12 mouse cellular contexts compared by ENCODE assay signal in the genomic region with DNA sequence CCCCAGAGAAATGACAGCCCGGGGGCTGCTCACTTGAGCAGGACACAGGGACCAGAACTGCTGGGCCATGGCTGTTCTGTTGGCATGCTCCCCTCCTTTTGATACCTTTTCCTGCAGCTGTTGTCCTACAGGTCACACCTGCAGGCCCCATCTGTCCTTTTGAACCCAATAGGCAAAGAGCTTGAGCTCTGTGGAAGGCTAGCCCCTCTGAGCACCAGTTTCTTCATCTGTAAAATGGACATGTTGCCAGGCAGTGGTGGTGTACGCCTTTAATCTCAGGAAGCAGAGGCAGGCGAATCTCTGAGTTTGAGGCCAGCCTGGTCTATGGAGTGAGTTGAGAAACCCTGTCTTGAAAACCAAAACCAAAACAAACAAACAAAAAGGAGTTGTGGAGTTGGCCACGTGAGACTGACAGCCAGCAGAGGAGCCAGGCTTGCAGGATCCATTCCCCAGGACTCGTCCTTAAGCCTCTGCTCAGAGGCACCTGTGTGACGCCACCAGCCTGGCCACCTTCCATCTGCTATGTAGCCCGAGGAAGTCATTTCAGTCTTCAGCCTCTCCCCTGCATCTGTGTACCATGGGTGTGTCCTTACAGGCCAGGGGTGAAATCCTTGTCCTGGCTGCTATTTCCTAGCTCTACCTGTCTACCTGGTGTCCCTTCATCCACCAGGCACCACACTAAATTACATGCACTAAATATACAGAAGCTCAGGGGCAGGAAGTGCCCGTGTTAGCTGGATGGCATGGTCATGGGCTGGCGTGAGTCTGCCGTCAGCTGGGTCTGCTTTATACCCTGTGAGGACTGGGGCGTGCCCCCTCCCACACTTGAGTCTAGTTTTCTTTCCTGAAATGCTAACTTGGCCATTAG. TPM values are rescaled to one million over a fixed set of nuclear protein-coding genes. Genes with fewer than 3 reads are reported as not detected.
A peak's percentile ranks its signal among the peaks of the same experiment; 100 is the strongest.
DNase-seq lines count a peak whose midpoint lies in the region; ATAC-seq and TF ChIP-seq lines count a peak whose summit lies in the region.
"Had no signal": no experiment of that assay in that cellular context is flagged by ENCODE, and none has a peak within 500 bp of the region (broad histone marks: within the 10 kb centered on the region; RNA-seq: fewer than 3 reads in every experiment).

No protein-coding gene starts in this region.

- H3K79me2 ChIP-seq in liver, adult 2 months (ENCODE audit: control insufficient read depth, insufficient read depth, low read length) = no peaks in the 10 kb centered on the region

- no peaks in the 10 kb centered on the region for H3K9me3 ChIP-seq in liver, postnatal 0 days (ENCODE audit: low read length)
- no peaks in the 10 kb centered on the region for H3K9me3 ChIP-seq in forebrain, embryonic 12.5 days
- H3K9me3 ChIP-seq in hindbrain, postnatal 0 days (ENCODE audit: low read length) = no peaks in the 10 kb centered on the region
- no peaks in the 10 kb centered on the region for H3K9me3 ChIP-seq in midbrain, postnatal 0 days (ENCODE audit: low read length)
- no peaks in the 10 kb centered on the region for H3K9me3 ChIP-seq in liver, embryonic 12.5 days (replicated peaks)
- H3K9me3 ChIP-seq: embryonic facial prominence, embryonic 12.5 days had no signal

- no peak overlapping the region for H3K4me2 ChIP-seq in liver, postnatal 0 days (ENCODE audit: low read depth, low read length)
- no peak overlapping the region for H3K4me2 ChIP-seq in forebrain, embryonic 12.5 days
- H3K4me2 ChIP-seq in hindbrain, postnatal 0 days (ENCODE audit: low read depth, low read length) = 0 out of 2 replicates have a peak overlapping the region, but pooled peaks have one; percentile 13
- peak overlapping the region; percentile 20; the same call in 1 of the 2 replicates for H3K4me2 ChIP-seq in midbrain, postnatal 0 days (ENCODE audit: low read depth, low read length, poor library complexity, severe bottlenecking)
- no peak overlapping the region for H3K4me2 ChIP-seq in liver, embryonic 12.5 days
- H3K4me2 ChIP-seq: embryonic facial prominence, embryonic 12.5 days had no signal

- WGBS in liver, adult 2 months = 77% methylated on average over 11 of the region's 11 CpGs
- WGBS in liver, postnatal 0 days (ENCODE audit: insufficient replicate concordance) = 72% methylated on average over 11 of the region's 11 CpGs
- WGBS in forebrain, embryonic 12.5 days = 78% methylated on average over 11 of the region's 11 CpGs
- WGBS in hindbrain, postnatal 0 days = 52% methylated on average over 11 of the region's 11 CpGs
- 58% methylated on average over 11 of the region's 11 CpGs for WGBS in midbrain, postnatal 0 days
- 61% methylated on average over 11 of the region's 11 CpGs for WGBS in liver, embryonic 12.5 days (ENCODE audit: insufficient replicate concordance)

- no peak for DNase-seq in liver, adult 2 months (ENCODE audit: extremely low read depth, low read depth, low spot score)
- no peak for DNase-seq in liver, postnatal 0 days
- DNase-seq in hindbrain, postnatal 0 days (ENCODE audit: low spot score) = no peak
- no peak for DNase-seq in midbrain, postnatal 0 days (ENCODE audit: low spot score)
- DNase-seq in spleen, adult 18-20 months = no peak
- DNase-seq: adrenal gland, adult 8-10 months; layer of hippocampus, postnatal 36 days had no signal

- TF ChIP-seq EP300 in liver, postnatal 0 days (IDR thresholded peaks at IDR 0.05; ENCODE audit: low read depth) = no peak

- TF ChIP-seq CTCF in liver, adult 2 months (IDR thresholded peaks at IDR 0.05; ENCODE audit: low read depth, low read length) = no peak
- no peak for TF ChIP-seq CTCF in liver, postnatal 0 days (IDR thresholded peaks at IDR 0.05; ENCODE audit: low read depth)
- no peak for TF ChIP-seq CTCF in hindbrain, postnatal 0 days (IDR thresholded peaks at IDR 0.05; ENCODE audit: low read depth)
- no peak for TF ChIP-seq CTCF in midbrain, postnatal 0 days (IDR thresholded peaks at IDR 0.05)

- no peak for ATAC-seq in liver, postnatal 0 days
- ATAC-seq in forebrain, embryonic 12.5 days (ENCODE audit: low FRiP score) = no peak
- no peak for ATAC-seq in hindbrain, postnatal 0 days
- ATAC-seq in midbrain, postnatal 0 days (ENCODE audit: low FRiP score) = no peak
- ATAC-seq in liver, embryonic 12.5 days = no peak

- peak overlapping the region; percentile 3; the same call in 1 of the 2 replicates for H3K27ac ChIP-seq in liver, adult 2 months (replicated peaks; ENCODE audit: insufficient read depth, low read depth, low read length)
- H3K27ac ChIP-seq in liver, postnatal 0 days (ENCODE audit: low read depth) = no peak overlapping the region
- 0 out of 2 replicates have a peak overlapping the region, but pooled peaks have one; percentile 8 for H3K27ac ChIP-seq in forebrain, embryonic 12.5 days
- H3K27ac ChIP-seq in hindbrain, postnatal 0 days = peak overlapping the region; percentile 86
- 0 out of 2 replicates have a peak overlapping the region, but pooled peaks have one; percentile 55 for H3K27ac ChIP-seq in midbrain, postnatal 0 days (ENCODE audit: low read depth, low read length)
- no peak overlapping the region for H3K27ac ChIP-seq in liver, embryonic 12.5 days
- H3K27ac ChIP-seq: embryonic facial prominence, embryonic 12.5 days had no signal

- H3K9ac ChIP-seq in liver, adult 2 months (ENCODE audit: low read depth, low read length) = no peak overlapping the region
- H3K9ac ChIP-seq in liver, postnatal 0 days (replicated peaks) = no peak overlapping the region
- peak overlapping the region; percentile 40; the same call in 1 of the 2 replicates for H3K9ac ChIP-seq in forebrain, embryonic 12.5 days
- no peak overlapping the region for H3K9ac ChIP-seq in hindbrain, postnatal 0 days (replicated peaks; ENCODE audit: low read length)
- H3K9ac ChIP-seq in midbrain, postnatal 0 days (replicated peaks; ENCODE audit: low read length, poor library complexity, severe bottlenecking) = no peak overlapping the region
- no peak overlapping the region for H3K9ac ChIP-seq in liver, embryonic 12.5 days

- no peak overlapping the region for H3K4me3 ChIP-seq in liver, adult 2 months (ENCODE audit: insufficient read depth, low read depth, low read length)
- no peak overlapping the region for H3K4me3 ChIP-seq in liver, postnatal 0 days (ENCODE audit: low read depth, low read length)
- H3K4me3 ChIP-seq in forebrain, embryonic 12.5 days (replicated peaks) = no peak overlapping the region
- no peak overlapping the region for H3K4me3 ChIP-seq in hindbrain, postnatal 0 days (ENCODE audit: low read length)
- no peak overlapping the region for H3K4me3 ChIP-seq in midbrain, postnatal 0 days (ENCODE audit: low read depth, low read length)
- H3K4me3 ChIP-seq in liver, embryonic 12.5 days = no peak overlapping the region
- H3K4me3 ChIP-seq: embryonic facial prominence, embryonic 12.5 days had no signal

- H3K4me1 ChIP-seq in liver, adult 2 months (ENCODE audit: control insufficient read depth, insufficient read depth, low read length) = 0 out of 2 replicates have a peak, but pooled peaks cover 4% of the 10 kb centered on the region
- peaks cover 34% of the 10 kb centered on the region for H3K4me1 ChIP-seq in liver, postnatal 0 days (ENCODE audit: insufficient read depth)
- peaks cover 89% of the 10 kb centered on the region for H3K4me1 ChIP-seq in forebrain, embryonic 12.5 days
- peaks cover 70% of the 10 kb centered on the region for H3K4me1 ChIP-seq in hindbrain, postnatal 0 days (ENCODE audit: insufficient read depth, low read length)
- peaks cover 59% of the 10 kb centered on the region for H3K4me1 ChIP-seq in midbrain, postnatal 0 days (ENCODE audit: insufficient read depth, low read length)
- peaks cover 37% of the 10 kb centered on the region for H3K4me1 ChIP-seq in liver, embryonic 12.5 days

- no peaks in the 10 kb centered on the region for H3K27me3 ChIP-seq in liver, adult 2 months (ENCODE audit: control insufficient read depth, insufficient read depth, low read length)
- 0 out of 2 replicates have a peak, but pooled peaks cover 4% of the 10 kb centered on the region for H3K27me3 ChIP-seq in liver, postnatal 0 days (ENCODE audit: insufficient read depth, low read length)
- H3K27me3 ChIP-seq in forebrain, embryonic 12.5 days = no peaks in the 10 kb centered on the region
- H3K27me3 ChIP-seq in hindbrain, postnatal 0 days (ENCODE audit: insufficient read depth, low read length) = no peaks in the 10 kb centered on the region
- no peaks in the 10 kb centered on the region for H3K27me3 ChIP-seq in midbrain, postnatal 0 days (ENCODE audit: insufficient read depth, low read length)
- peaks cover 27% of the 10 kb centered on the region for H3K27me3 ChIP-seq in liver, embryonic 12.5 days (replicated peaks)
- H3K27me3 ChIP-seq: embryonic facial prominence, embryonic 12.5 days had no signal

- no peaks in the 10 kb centered on the region for H3K36me3 ChIP-seq in liver, adult 2 months (ENCODE audit: control insufficient read depth, insufficient read depth, low read length)
- H3K36me3 ChIP-seq in liver, postnatal 0 days (replicated peaks; ENCODE audit: insufficient read depth, low read length) = no peaks in the 10 kb centered on the region
- H3K36me3 ChIP-seq in forebrain, embryonic 12.5 days (replicated peaks) = peaks cover 7% of the 10 kb centered on the region
- H3K36me3 ChIP-seq in hindbrain, postnatal 0 days (ENCODE audit: insufficient read depth, low read length) = peaks cover under 1% of the 10 kb centered on the region
- H3K36me3 ChIP-seq in midbrain, postnatal 0 days (ENCODE audit: insufficient read depth, low read length) = peaks cover 5% of the 10 kb centered on the region
- no peaks in the 10 kb centered on the region for H3K36me3 ChIP-seq in liver, embryonic 12.5 days

- TF ChIP-seq POLR2A in liver, adult 2 months (IDR thresholded peaks at IDR 0.05; ENCODE audit: extremely low read depth, insufficient read depth, low read length) = no peak

RNA-seq across cellular contexts. Expression of a gene that starts 24.1 kb away (rescaled TPM):
- total RNA-seq in liver, adult 2 months (2014; rRNA removed) = 1.1 and 1.7 TPM in 2 replicates
- 1.5 and 3.0 TPM in 2 replicates for polyA plus RNA-seq in liver, adult 2 months (2012; rRNA removed)
- polyA plus RNA-seq in liver, postnatal 0 days (2015; fragmentation: Nextera tagmentation; extraction: Ambion mirVana) = 1.8 TPM in 2 replicates
- polyA plus RNA-seq in forebrain, embryonic 12.5 days (2016; fragmentation: Nextera tagmentation; extraction: Ambion mirVana) = 55.2 and 62.6 TPM in 2 replicates
- 263 and 266 TPM in 2 replicates for total RNA-seq in hindbrain, postnatal 0 days (2014; rRNA removed)
- 74.6 and 76.8 TPM in 2 replicates for polyA plus RNA-seq in hindbrain, postnatal 0 days (2015; fragmentation: Nextera tagmentation; extraction: Ambion mirVana)
- 212 and 292 TPM in 2 replicates for total RNA-seq in midbrain, postnatal 0 days (2014; rRNA removed)
- 82.1 and 84.6 TPM in 2 replicates for polyA plus RNA-seq in midbrain, postnatal 0 days (2015; fragmentation: Nextera tagmentation; extraction: Ambion mirVana)
- polyA plus RNA-seq in liver, embryonic 12.5 days (2016; fragmentation: Nextera tagmentation; extraction: Ambion mirVana) = 4.3 and 5.5 TPM in 2 replicates

RNA-seq across cellular contexts. Expression of a gene that starts 26.2 kb away (rescaled TPM):
- 19.2 and 70.5 TPM in 2 replicates for total RNA-seq in liver, adult 2 months (2014; rRNA removed)
- polyA plus RNA-seq in liver, adult 2 months (2012; rRNA removed) = 0.11 and 0.37 TPM in 2 replicates
- 4.7 TPM in 1 of 2 replicates, not detected in the other for polyA plus RNA-seq in liver, postnatal 0 days (2015; fragmentation: Nextera tagmentation; extraction: Ambion mirVana)
- polyA plus RNA-seq in forebrain, embryonic 12.5 days (2016; fragmentation: Nextera tagmentation; extraction: Ambion mirVana) = not detected in 2 replicates
- not detected in 2 replicates for total RNA-seq in hindbrain, postnatal 0 days (2014; rRNA removed)
- polyA plus RNA-seq in hindbrain, postnatal 0 days (2015; fragmentation: Nextera tagmentation; extraction: Ambion mirVana) = not detected in 2 replicates
- total RNA-seq in midbrain, postnatal 0 days (2014; rRNA removed) = not detected in 2 replicates
- polyA plus RNA-seq in midbrain, postnatal 0 days (2015; fragmentation: Nextera tagmentation; extraction: Ambion mirVana) = not detected in 2 replicates
- polyA plus RNA-seq in liver, embryonic 12.5 days (2016; fragmentation: Nextera tagmentation; extraction: Ambion mirVana) = not detected in 2 replicates
- total RNA-seq: adrenal gland, adult 8-10 months; layer of hippocampus, postnatal 36 days; MEL had no signal
- polyA plus RNA-seq: embryonic facial prominence, embryonic 12.5 days; heart, embryonic 14.5 days had no signal

RNA-seq across cellular contexts. Expression of a gene that starts 31.1 kb away (rescaled TPM):
- not detected in 2 replicates for total RNA-seq in liver, adult 2 months (2014; rRNA removed)
- polyA plus RNA-seq in liver, adult 2 months (2012; rRNA removed) = not detected in 2 replicates
- 1.5 and 1.9 TPM in 2 replicates for polyA plus RNA-seq in liver, postnatal 0 days (2015; fragmentation: Nextera tagmentation; extraction: Ambion mirVana)
- 0.61 and 0.64 TPM in 2 replicates for polyA plus RNA-seq in forebrain, embryonic 12.5 days (2016; fragmentation: Nextera tagmentation; extraction: Ambion mirVana)
- total RNA-seq in hindbrain, postnatal 0 days (2014; rRNA removed) = not detected in 2 replicates
- polyA plus RNA-seq in hindbrain, postnatal 0 days (2015; fragmentation: Nextera tagmentation; extraction: Ambion mirVana) = 4.0 and 4.8 TPM in 2 replicates
- total RNA-seq in midbrain, postnatal 0 days (2014; rRNA removed) = not detected in 2 replicates
- 3.6 and 4.0 TPM in 2 replicates for polyA plus RNA-seq in midbrain, postnatal 0 days (2015; fragmentation: Nextera tagmentation; extraction: Ambion mirVana)
- 0.64 and 0.71 TPM in 2 replicates for polyA plus RNA-seq in liver, embryonic 12.5 days (2016; fragmentation: Nextera tagmentation; extraction: Ambion mirVana)
- total RNA-seq: MEL had no signal

RNA-seq across cellular contexts. Expression of a gene that starts 40.3 kb away (rescaled TPM):
- total RNA-seq in liver, adult 2 months (2014; rRNA removed) = 0.65 and 1.7 TPM in 2 replicates
- polyA plus RNA-seq in liver, adult 2 months (2012; rRNA removed) = 0.66 and 0.86 TPM in 2 replicates
- 0.56 and 0.64 TPM in 2 replicates for polyA plus RNA-seq in liver, postnatal 0 days (2015; fragmentation: Nextera tagmentation; extraction: Ambion mirVana)
- polyA plus RNA-seq in forebrain, embryonic 12.5 days (2016; fragmentation: Nextera tagmentation; extraction: Ambion mirVana) = 0.32 TPM in 2 replicates
- 3.7 and 8.2 TPM in 2 replicates for total RNA-seq in hindbrain, postnatal 0 days (2014; rRNA removed)
- 1.5 and 1.7 TPM in 2 replicates for polyA plus RNA-seq in hindbrain, postnatal 0 days (2015; fragmentation: Nextera tagmentation; extraction: Ambion mirVana)
- 3.3 and 5.4 TPM in 2 replicates for total RNA-seq in midbrain, postnatal 0 days (2014; rRNA removed)
- 0.75 and 0.81 TPM in 2 replicates for polyA plus RNA-seq in midbrain, postnatal 0 days (2015; fragmentation: Nextera tagmentation; extraction: Ambion mirVana)
- 0.37 and 0.39 TPM in 2 replicates for polyA plus RNA-seq in liver, embryonic 12.5 days (2016; fragmentation: Nextera tagmentation; extraction: Ambion mirVana)
- total RNA-seq: MEL had no signal
- polyA plus RNA-seq: heart, embryonic 14.5 days had no signal

RNA-seq across cellular contexts. Expression of a gene that starts 46.6 kb away (rescaled TPM):
- total RNA-seq in liver, adult 2 months (2014; rRNA removed) = 2.9 and 3.1 TPM in 2 replicates
- polyA plus RNA-seq in liver, adult 2 months (2012; rRNA removed) = 7.8 and 9.0 TPM in 2 replicates
- polyA plus RNA-seq in liver, postnatal 0 days (2015; fragmentation: Nextera tagmentation; extraction: Ambion mirVana) = 4.5 and 5.8 TPM in 2 replicates
- 46.9 and 50.9 TPM in 2 replicates for polyA plus RNA-seq in forebrain, embryonic 12.5 days (2016; fragmentation: Nextera tagmentation; extraction: Ambion mirVana)
- 23.1 and 28.4 TPM in 2 replicates for total RNA-seq in hindbrain, postnatal 0 days (2014; rRNA removed)
- 27.4 and 29.5 TPM in 2 replicates for polyA plus RNA-seq in hindbrain, postnatal 0 days (2015; fragmentation: Nextera tagmentation; extraction: Ambion mirVana)
- 23.3 and 26.7 TPM in 2 replicates for total RNA-seq in midbrain, postnatal 0 days (2014; rRNA removed)
- polyA plus RNA-seq in midbrain, postnatal 0 days (2015; fragmentation: Nextera tagmentation; extraction: Ambion mirVana) = 29.3 and 33.5 TPM in 2 replicates
- 24.9 and 26.3 TPM in 2 replicates for polyA plus RNA-seq in liver, embryonic 12.5 days (2016; fragmentation: Nextera tagmentation; extraction: Ambion mirVana)

Comparison
In these comparisons a context has a peak if more than half of its experiments do, and no peak if none do; other contexts are left out.
1. H3K27ac ChIP-seq: peak in liver, adult 2 months (single experiment), forebrain, embryonic 12.5 days (single experiment), hindbrain, postnatal 0 days (single experiment) and midbrain, postnatal 0 days (single experiment); none in liver, postnatal 0 days (single experiment) and liver, embryonic 12.5 days (single experiment).
2. H3K4me2 ChIP-seq: peak in hindbrain, postnatal 0 days (single experiment) and midbrain, postnatal 0 days (single experiment); none in liver, postnatal 0 days (single experiment), forebrain, embryonic 12.5 days (single experiment) and liver, embryonic 12.5 days (single experiment).